Mouse (Mus musculus): ENCODE results near the gene Wasf1.

Wasf1 gene

GRCm38 (mm10) chr10:40882831-40883643, at the start of gene Wasf1, which contains the start of gene Cdc40:
TSS of gene Wasf1 (plus strand) at chr10:40883475.
TSS of gene Cdc40 (minus strand) at chr10:40883311.
- DNase-seq: peak; percentile 90 to 92

- no peak for DNase-seq
These were observed 43.2 kb upstream of the Wasf1 start for GRCm38 (mm10) chr10:40840086-40840485.

- DNase-seq: no peak
These were observed 39.4 kb upstream of the Wasf1 start for GRCm38 (mm10) chr10:40843841-40844240.

- no peak for DNase-seq
These were observed 38.7 kb upstream of the Wasf1 start for GRCm38 (mm10) chr10:40844546-40844945.

GRCm38 (mm10) chr10:40845626-40846025, 37.6 kb upstream of the Wasf1 start:
- no peak for DNase-seq

GRCm38 (mm10) chr10:40847176-40847874, 36.0 kb upstream of the Wasf1 start:
- DNase-seq: no peak

- DNase-seq: no peak
These were observed 32.6 kb upstream of the Wasf1 start for GRCm38 (mm10) chr10:40850644-40851043.

GRCm38 (mm10) chr10:40851138-40851537, 32.1 kb upstream of the Wasf1 start:
- no peak for DNase-seq

GRCm38 (mm10) chr10:40855616-40856015, 27.7 kb upstream of the Wasf1 start:
- DNase-seq: no peak

GRCm38 (mm10) chr10:40856703-40857102, 26.6 kb upstream of the Wasf1 start:
- no peak for DNase-seq

- DNase-seq: no peak
These were observed 25.7 kb upstream of the Wasf1 start for GRCm38 (mm10) chr10:40857599-40857998.

GRCm38 (mm10) chr10:40868081-40868480, 15.2 kb upstream of the Wasf1 start:
- DNase-seq: no peak

GRCm38 (mm10) chr10:40871301-40871700, 12.0 kb upstream of the Wasf1 start:
- no peak for DNase-seq

GRCm38 (mm10) chr10:40872052-40872451, 11.2 kb upstream of the Wasf1 start:
- DNase-seq: no peak

GRCm38 (mm10) chr10:40878246-40878645, 5.0 kb upstream of the Wasf1 start:
- DNase-seq: no peak

GRCm38 (mm10) chr10:40879969-40880368, 3.3 kb upstream of the Wasf1 start:
- DNase-seq: no peak

GRCm38 (mm10) chr10:40881236-40881635, 2.0 kb upstream of the Wasf1 start:
- DNase-seq: no peak

- DNase-seq: no peak
These were observed 942 bp upstream of the Wasf1 start for GRCm38 (mm10) chr10:40882333-40882732.

- DNase-seq: peak in 1 of 2 experiments; percentile 18
These were observed 486 bp downstream of the Wasf1 start for GRCm38 (mm10) chr10:40883644-40884278.

GRCm38 (mm10) chr10:40884279-40884806, 1.1 kb downstream of the Wasf1 start:
- DNase-seq: peak; percentile 6 to 9

- DNase-seq: no peak
These were observed 2.2 kb downstream of the Wasf1 start for GRCm38 (mm10) chr10:40885432-40885831.

GRCm38 (mm10) chr10:40887316-40887715, 4.0 kb downstream of the Wasf1 start:
- no peak for DNase-seq

GRCm38 (mm10) chr10:40889146-40889545, 5.9 kb downstream of the Wasf1 start:
- no peak for DNase-seq
